Mouse (Mus musculus): Measurements from ENCODE around the gene Zfp580. TPM values are rescaled to one million over a fixed set of nuclear protein-coding genes. Genes with fewer than 3 reads are reported as not detected.
"Not testable (repeated sequence)": the region's sequence is repeated elsewhere in the genome, so short reads cannot be mapped to it uniquely, and the experiment has no call there.

The Zfp580 gene
- polyA plus RNA-seq, 1 experiment from 2014 or later = 81.4 TPM

DNA sequence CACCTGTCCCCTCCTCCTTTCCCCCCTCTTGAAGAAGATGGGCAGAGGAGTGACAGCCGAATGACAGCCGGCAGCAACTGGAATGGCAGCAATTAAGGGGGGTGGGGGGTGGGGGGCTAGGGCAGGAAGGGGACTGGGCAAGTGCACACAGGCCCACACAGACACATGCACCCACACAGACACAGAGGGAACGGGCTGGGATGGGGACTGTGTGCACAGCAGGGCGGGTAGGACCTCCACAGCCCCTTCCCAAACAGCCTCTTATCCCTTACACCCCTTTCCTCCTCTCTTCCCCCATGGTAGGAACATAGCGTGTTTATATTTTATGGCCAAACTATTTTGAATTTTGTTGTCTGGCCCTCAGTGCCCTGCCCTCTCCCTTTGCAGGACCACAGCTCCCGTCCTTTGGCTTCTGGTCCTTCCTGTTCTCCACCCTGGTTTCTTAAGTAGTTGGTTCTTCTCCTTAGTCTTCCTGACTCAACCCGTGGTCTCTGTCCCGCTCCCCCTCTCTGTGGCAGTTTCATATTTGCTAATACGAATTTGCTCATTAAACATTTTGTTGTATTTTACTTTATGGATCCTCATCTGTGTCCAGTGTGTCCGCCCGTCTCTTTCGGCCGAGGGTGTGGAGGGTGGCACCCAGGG is 28.1 kb downstream of the Zfp580 start:
- 47% methylated on average over 10 of the region's 13 CpGs for WGBS

DNA sequence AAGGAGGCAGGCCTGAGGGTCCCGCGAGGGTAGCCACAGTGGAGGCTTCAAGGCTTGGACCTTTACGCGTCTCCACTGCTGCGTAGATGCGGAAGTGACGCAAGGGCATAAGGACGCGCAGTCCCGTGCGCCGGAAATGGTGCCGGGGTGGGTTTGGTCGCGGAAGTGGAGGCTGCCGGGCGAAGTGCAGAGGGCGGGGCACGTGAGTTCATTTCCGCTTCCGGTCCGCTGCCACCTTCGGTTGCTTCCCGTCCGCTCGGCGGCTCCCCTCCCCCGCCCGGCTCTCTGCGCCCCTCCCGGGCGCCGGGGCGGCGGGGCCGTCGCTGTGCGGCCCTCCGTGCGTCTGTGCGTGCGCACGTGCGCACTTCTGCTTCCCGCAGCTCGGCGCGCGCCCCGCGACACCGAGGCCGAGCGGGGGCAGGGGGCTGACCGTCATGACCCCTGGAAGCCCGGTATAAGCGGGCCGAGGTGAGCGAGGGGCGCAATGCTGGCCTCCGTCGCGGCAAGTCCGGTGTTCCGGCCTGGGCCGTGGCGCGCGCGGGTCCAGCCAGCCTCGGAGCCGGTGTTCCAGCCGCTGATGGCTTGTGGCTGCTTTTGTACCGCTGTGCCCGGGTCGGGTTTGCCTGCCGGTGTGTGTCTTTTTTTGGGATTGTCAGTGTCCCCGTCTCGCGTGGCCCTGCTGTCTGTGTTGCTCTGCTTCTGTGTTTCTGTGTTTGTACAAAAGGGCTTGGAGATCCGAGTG is 28.8 kb downstream of the Zfp580 start, which contains the start of gene Epn1:
Epn1 (plus strand) TSS at position 226 of the 742 bp plus-strand sequence.
- peak within 1 kb of the TSS; percentile 99 for H3K4me3 ChIP-seq
- WGBS = under 1% methylated on average over 79 of the region's 81 CpGs

More for the DNA sequence above, 28.1 kb downstream of the Zfp580 start:
- H3K9me3 ChIP-seq, H3K27me3 ChIP-seq: not testable (repeated sequence)
- Histone ChIP-seq H3K36me3 (peaks cover 54% of the 10 kb centered on the region), H3K4me3 (peak overlapping the region; percentile 99), H3K4me2 (peak overlapping the region; percentile 93), H3K4me1 (replicated peaks) (peaks cover 37% of the 10 kb centered on the region), H3K27ac (replicated peaks) (peak overlapping the region; percentile 93), H3K9ac (peak overlapping the region; percentile 99)
- ATAC-seq (ENCODE audit: low read depth) = peak; percentile 54

DNA sequence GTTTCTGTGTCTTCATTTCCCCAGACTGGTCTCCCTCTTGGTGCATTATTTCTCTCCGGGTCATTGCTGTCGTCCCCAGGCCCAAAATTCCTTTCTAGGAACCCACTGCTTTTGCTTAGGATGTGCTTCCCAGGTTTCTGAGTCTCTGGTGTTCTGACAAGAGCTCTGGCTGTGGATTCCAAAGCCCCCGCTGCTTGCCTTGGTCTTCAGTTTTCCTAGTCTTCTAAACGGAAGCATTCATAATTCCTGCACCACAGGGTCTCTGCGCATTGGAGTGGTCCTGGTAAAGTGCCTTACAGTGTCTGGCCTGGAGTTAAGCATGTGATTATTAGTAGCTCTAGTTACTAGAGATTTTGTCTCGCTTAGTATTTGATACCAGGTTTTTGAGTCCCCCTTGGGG is 29.5 kb downstream of the Zfp580 start:
- 19% methylated on average over 6 of the region's 6 CpGs for WGBS
- ATAC-seq (ENCODE audit: low read depth) = no peak
- H3K27me3 ChIP-seq = no peaks in the 10 kb centered on the region
- peak overlapping the region; percentile 99 for H3K9ac ChIP-seq
- H3K4me2 ChIP-seq = peak overlapping the region; percentile 93
- peak overlapping the region; percentile 93 for H3K27ac ChIP-seq (replicated peaks)
- peak overlapping the region; percentile 99 for H3K4me3 ChIP-seq
- peaks cover 37% of the 10 kb centered on the region for H3K4me1 ChIP-seq (replicated peaks)
- peaks cover 56% of the 10 kb centered on the region for H3K36me3 ChIP-seq
- H3K9me3 ChIP-seq = no peaks in the 10 kb centered on the region

More for the DNA sequence above, 28.8 kb downstream of the Zfp580 start, which contains the start of gene Epn1:
- Histone ChIP-seq H3K9me3 (no peaks in the 10 kb centered on the region), H3K4me1 (replicated peaks) (peaks cover 37% of the 10 kb centered on the region), H3K27ac (replicated peaks) (peak within 1 kb of the TSS; percentile 93), H3K27me3 (no peaks in the 10 kb centered on the region), H3K9ac (peak within 1 kb of the TSS; percentile 99), H3K36me3 (peaks cover 54% of the 10 kb centered on the region), H3K4me2 (peak within 1 kb of the TSS; percentile 93)
- ATAC-seq (ENCODE audit: low read depth) = peak; percentile 98

DNA sequence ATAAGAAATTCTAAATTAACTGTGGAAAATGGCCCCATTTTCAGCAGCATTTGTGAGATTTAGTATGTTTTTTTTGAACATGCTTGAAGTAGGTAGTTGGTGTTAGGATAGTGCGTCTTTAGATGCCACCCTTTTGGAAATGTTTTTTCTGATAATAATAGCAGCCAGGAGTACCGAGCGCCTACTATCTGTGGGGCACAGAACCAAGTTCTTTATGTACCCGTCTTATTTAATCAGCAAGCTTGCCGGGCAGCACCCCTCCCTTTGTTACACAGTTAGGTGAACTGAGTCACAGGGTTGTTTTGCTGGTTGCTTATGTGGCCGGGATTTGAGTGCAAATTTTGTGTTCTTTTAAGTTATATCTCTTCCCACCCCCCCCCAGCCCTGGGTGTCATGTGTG is 29.9 kb downstream of the Zfp580 start:
- Histone ChIP-seq H3K4me1 (replicated peaks) (peaks cover 41% of the 10 kb centered on the region), H3K4me2 (peak overlapping the region; percentile 93), H3K27me3 (no peaks in the 10 kb centered on the region), H3K4me3 (peak overlapping the region; percentile 99), H3K9ac (peak overlapping the region; percentile 99), H3K27ac (replicated peaks) (no peak overlapping the region), H3K36me3 (peaks cover 57% of the 10 kb centered on the region), H3K9me3 (no peaks in the 10 kb centered on the region)
- ATAC-seq (ENCODE audit: low read depth) = no peak
- WGBS = 81% methylated on average over 6 of the region's 6 CpGs

DNA sequence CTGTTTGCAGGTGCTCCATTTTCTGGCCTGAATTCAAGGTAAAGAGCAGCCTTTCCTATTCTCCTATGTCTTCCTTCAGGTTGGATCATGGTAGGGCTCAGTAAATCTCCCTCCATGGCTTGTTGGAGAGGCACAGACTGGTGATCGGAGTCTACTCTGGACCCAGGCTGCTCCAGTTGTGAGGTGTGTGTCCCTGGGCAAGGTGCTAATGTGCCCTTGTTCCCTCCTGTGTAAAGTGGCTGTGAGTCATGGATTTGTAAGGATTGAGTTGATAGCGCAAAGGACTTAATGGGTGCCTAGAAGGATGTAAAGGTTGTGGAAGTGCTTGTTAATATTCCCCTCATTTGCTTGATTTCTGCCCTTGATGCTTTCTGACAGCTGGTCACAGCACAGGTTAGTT is 30.6 kb downstream of the Zfp580 start:
- H3K36me3 ChIP-seq = peaks cover 53% of the 10 kb centered on the region
- H3K27me3 ChIP-seq = no peaks in the 10 kb centered on the region
- H3K9ac ChIP-seq = peak overlapping the region; percentile 99; the same call in 1 of the 2 replicates
- H3K4me3 ChIP-seq = peak overlapping the region; percentile 99; the same call in 1 of the 2 replicates
- H3K27ac ChIP-seq (replicated peaks) = no peak overlapping the region
- no peak for ATAC-seq (ENCODE audit: low read depth)
- no peaks in the 10 kb centered on the region for H3K9me3 ChIP-seq
- WGBS = 100% methylated on average over 2 of the region's 2 CpGs
- H3K4me2 ChIP-seq = peak overlapping the region; percentile 93
- H3K4me1 ChIP-seq (replicated peaks) = peaks cover 45% of the 10 kb centered on the region

DNA sequence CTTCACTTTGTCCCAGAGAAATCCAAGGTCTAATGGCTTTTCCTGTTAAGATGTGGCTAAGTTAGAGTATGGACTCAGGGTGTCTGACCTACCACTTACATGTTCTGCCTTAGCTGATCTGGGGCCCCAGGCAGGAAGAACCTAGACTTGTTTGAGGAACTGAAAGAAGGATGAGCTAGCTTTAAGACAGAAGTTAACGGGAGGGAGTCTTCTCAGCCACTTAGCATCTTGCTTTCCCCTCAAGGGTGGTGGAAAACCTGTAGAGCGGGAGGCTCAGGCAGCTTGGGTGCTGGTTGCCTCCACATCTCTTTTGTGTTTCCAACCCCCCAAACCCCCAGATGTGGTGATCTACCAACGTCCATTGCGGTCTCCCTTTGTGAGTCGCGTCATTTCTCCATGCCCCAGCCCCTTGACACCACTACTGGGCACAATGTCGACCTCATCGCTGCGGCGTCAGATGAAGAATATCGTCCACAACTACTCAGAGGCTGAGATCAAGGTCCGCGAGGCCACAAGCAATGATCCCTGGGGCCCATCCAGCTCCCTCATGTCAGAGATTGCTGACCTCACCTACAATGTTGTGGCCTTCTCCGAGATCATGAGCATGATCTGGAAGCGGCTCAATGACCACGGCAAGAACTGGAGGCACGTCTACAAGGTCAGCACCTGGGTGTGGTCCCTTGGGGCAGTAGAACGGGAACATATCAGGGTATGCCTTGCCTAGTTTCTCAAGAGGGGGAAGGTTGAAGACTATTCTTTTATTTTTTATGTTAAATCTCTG is 32.2 kb downstream of the Zfp580 start:
- Histone ChIP-seq H3K4me3 (no peak overlapping the region), H3K9me3 (no peaks in the 10 kb centered on the region), H3K4me1 (replicated peaks) (peaks cover 54% of the 10 kb centered on the region), H3K4me2 (no peak overlapping the region), H3K36me3 (peaks cover 49% of the 10 kb centered on the region), H3K27me3 (no peaks in the 10 kb centered on the region), H3K27ac (replicated peaks) (no peak overlapping the region), H3K9ac (no peak overlapping the region)
- ATAC-seq (ENCODE audit: low read depth) = no peak
- WGBS = 92% methylated on average over 18 of the region's 18 CpGs

DNA sequence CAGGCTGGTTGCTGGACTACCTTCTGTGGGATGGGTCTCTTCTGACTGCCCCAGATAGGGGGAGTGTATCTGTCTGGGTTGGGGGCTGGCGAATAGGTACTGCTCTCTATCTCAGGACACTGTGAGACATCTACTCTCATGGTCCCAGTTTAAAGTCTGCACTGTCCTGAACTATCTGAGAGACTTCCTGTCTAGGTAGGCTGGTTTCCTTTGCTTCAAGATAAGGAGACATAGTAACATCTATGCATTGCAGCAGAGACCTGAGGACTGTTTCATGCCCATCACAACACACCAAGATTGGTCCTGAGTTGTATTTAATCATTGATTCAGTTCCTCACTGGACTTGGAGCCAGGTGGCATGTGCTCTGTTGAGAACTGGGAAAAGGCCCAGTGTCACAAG is 34.2 kb downstream of the Zfp580 start:
- no peak overlapping the region for H3K27ac ChIP-seq (replicated peaks)
- no peak overlapping the region for H3K9ac ChIP-seq
- H3K4me3 ChIP-seq = no peak overlapping the region
- no peak for ATAC-seq (ENCODE audit: low read depth)
- no peak overlapping the region for H3K4me2 ChIP-seq
- H3K36me3 ChIP-seq = peaks cover 54% of the 10 kb centered on the region
- no peaks in the 10 kb centered on the region for H3K9me3 ChIP-seq
- H3K27me3 ChIP-seq = no peaks in the 10 kb centered on the region
- 94% methylated on average over 1 of the region's 1 CpGs for WGBS
- H3K4me1 ChIP-seq (replicated peaks) = peaks cover 49% of the 10 kb centered on the region

DNA sequence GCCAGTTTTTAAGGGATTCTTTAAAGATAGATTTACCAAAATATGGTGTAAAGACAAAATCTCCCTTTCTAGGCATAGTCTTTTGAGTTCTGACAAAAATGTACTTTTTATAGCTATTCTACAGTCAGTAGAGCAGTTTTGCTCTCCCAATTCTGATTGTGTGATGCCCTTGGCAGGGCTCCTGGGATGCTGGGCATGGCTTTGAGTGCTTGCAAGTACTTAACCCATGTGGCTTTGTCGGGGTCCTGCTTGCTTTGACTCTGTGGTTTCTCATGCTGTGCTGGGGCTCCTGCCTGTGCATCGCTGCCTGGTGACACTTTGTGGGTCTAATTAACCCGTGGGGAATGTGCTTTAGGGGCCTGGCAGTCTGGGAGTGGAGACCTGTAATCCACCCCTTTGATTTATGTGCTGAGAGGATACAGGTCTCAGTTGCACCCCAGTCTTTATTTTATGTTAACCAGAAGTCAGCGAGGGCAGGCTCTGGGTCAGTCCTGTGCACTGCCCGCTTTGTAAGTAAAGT is 35.6 kb downstream of the Zfp580 start:
- no peak overlapping the region for H3K4me2 ChIP-seq
- H3K27ac ChIP-seq (replicated peaks) = no peak overlapping the region
- no peaks in the 10 kb centered on the region for H3K9me3 ChIP-seq
- peaks cover 34% of the 10 kb centered on the region for H3K4me1 ChIP-seq (replicated peaks)
- no peaks in the 10 kb centered on the region for H3K27me3 ChIP-seq
- no peak overlapping the region for H3K9ac ChIP-seq
- WGBS = 62% methylated on average over 5 of the region's 5 CpGs
- peaks cover 67% of the 10 kb centered on the region for H3K36me3 ChIP-seq
- no peak overlapping the region for H3K4me3 ChIP-seq
- no peak for ATAC-seq (ENCODE audit: low read depth)

DNA sequence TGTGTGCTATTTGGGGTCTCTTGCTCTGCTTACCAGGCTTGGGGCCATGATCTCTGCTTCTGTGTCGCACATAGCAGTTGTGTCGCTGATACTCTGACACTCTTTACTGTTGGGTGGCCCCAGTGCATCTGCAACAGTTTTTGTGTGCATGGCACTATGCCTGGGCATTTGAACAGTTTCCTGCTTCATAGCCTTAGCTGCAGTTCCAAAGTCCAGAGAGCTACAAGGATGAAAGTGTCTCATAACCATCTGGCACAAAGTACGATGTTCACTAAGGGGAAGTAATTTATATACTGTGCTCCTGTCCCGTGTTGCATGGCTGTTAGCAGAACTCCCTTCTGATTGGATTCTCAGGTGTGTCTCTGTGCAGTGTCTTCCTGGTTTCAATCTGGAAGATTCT is 36.5 kb downstream of the Zfp580 start:
- no peak overlapping the region for H3K4me3 ChIP-seq
- no peaks in the 10 kb centered on the region for H3K27me3 ChIP-seq
- H3K27ac ChIP-seq (replicated peaks) = no peak overlapping the region
- no peak overlapping the region for H3K9ac ChIP-seq
- H3K4me2 ChIP-seq = no peak overlapping the region
- H3K4me1 ChIP-seq (replicated peaks) = peaks cover 28% of the 10 kb centered on the region; the same call in 1 of the 2 replicates
- 89% methylated on average over 4 of the region's 4 CpGs for WGBS
- ATAC-seq (ENCODE audit: low read depth) = no peak
- H3K36me3 ChIP-seq = peaks cover 76% of the 10 kb centered on the region
- no peaks in the 10 kb centered on the region for H3K9me3 ChIP-seq

DNA sequence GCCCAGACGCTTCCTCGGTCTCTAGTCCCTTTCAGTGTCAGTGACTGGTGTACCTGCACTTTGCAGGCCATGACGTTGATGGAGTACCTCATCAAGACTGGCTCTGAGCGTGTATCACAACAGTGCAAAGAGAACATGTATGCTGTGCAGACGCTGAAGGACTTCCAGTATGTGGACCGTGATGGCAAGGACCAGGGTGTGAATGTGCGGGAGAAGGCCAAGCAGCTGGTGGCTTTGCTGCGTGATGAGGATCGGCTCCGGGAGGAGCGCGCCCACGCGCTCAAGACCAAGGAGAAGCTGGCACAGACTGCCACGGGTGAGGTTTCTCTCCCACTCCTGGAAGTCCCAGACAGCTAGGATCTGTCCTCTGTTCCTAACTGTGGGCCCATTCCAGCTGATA is 38.5 kb downstream of the Zfp580 start:
- Histone ChIP-seq H3K4me3 (no peak overlapping the region), H3K27ac (replicated peaks) (no peak overlapping the region), H3K9ac (no peak overlapping the region), H3K4me2 (no peak overlapping the region), H3K4me1 (replicated peaks) (0 out of 2 replicates have a peak, but pooled peaks cover 17% of the 10 kb centered on the region), H3K27me3 (no peaks in the 10 kb centered on the region), H3K36me3 (peaks cover 80% of the 10 kb centered on the region), H3K9me3 (no peaks in the 10 kb centered on the region)
- 96% methylated on average over 15 of the region's 15 CpGs for WGBS
- no peak for ATAC-seq (ENCODE audit: low read depth)

DNA sequence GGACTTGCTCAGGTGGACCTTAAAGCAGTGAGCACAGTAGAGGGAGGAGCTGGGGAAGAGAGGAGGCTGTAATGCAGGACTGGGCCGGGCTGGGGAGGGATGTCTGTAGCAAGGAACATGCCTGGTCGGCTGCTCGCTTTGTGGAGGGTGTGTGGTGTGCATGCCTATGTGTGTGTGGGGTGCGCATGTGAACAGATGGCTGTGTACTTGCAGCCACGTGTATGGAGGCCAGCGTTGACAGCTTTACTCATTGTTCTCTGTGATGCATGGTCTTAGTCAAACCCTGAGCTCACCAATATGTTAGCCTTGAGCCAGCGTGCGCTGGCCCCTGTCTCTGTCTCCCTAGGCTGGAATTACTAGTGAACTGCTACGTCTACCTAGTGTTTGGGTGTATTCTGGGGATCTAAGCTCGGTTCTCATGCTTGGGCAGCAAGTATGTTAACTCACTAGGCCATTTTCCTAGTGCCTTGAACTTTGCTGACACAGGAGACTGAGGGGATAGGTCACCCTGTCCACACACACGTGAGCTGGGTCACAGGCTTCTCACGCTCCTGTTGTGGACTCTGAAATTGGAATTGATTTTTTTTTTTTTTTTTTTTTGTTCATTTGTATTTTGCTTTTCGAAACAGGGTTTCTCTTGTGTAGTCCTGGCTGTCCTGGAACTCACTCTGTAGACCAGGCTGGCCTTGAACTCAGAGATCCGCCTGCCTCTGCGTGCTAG is 39.8 kb downstream of the Zfp580 start:
- H3K4me2 ChIP-seq = no peak overlapping the region
- H3K9ac ChIP-seq = no peak overlapping the region
- ATAC-seq (ENCODE audit: low read depth) = no peak
- 0 out of 2 replicates have a peak, but pooled peaks cover 14% of the 10 kb centered on the region for H3K4me1 ChIP-seq (replicated peaks)
- no peaks in the 10 kb centered on the region for H3K9me3 ChIP-seq
- peaks cover 80% of the 10 kb centered on the region for H3K36me3 ChIP-seq
- no peak overlapping the region for H3K27ac ChIP-seq (replicated peaks)
- WGBS = 87% methylated on average over 15 of the region's 15 CpGs
- no peaks in the 10 kb centered on the region for H3K27me3 ChIP-seq
- no peak overlapping the region for H3K4me3 ChIP-seq
